Mouse (Mus musculus): ENCODE results near the gene Sfrp5. TPM values are rescaled to one million over a fixed set of nuclear protein-coding genes. Genes with fewer than 3 reads are reported as not detected.

The Sfrp5 gene
- 3.3 and 4.1 TPM in 2 replicates for polyA plus RNA-seq (2014; fragmentation: Nextera tagmentation; extraction: Ambion mirVana)

- Histone ChIP-seq H3K9ac (ENCODE audit: low read length) (no peak within 1 kb of the TSS), H3K4me3 (ENCODE audit: low read depth, low read length) (peak within 1 kb of the TSS; percentile 21), H3K27ac (ENCODE audit: low read depth, low read length) (no peak within 1 kb of the TSS), H3K4me1 (ENCODE audit: control insufficient read depth, insufficient read depth, low read length) (0 out of 2 replicates have a peak, but pooled peaks cover 3% of the 10 kb centered on the region), H3K4me2 (ENCODE audit: low read depth) (peak within 1 kb of the TSS; percentile 35), H3K9me3 (ENCODE audit: control insufficient read depth, low read length) (no peaks in the 10 kb centered on the region), H3K36me3 (ENCODE audit: control insufficient read depth, insufficient read depth, low read length) (no peaks in the 10 kb centered on the region), H3K27me3 (ENCODE audit: control insufficient read depth, insufficient read depth, low read length) (peaks cover 42% of the 10 kb centered on the region)
- under 1% methylated on average over 59 of the region's 60 CpGs for WGBS
- DNase-seq (ENCODE audit: low spot score) (peak; percentile 40), ATAC-seq (ENCODE audit: insufficient read depth, low FRiP score, low TSS enrichment) (no peak)
Observed at GRCm38 (mm10) chr19:42201696-42202381, at the start of gene Sfrp5. Gene Sfrp5, minus strand, starts transcription at chr19:42202252.

- WGBS: 74% methylated on average over 11 of the region's 11 CpGs
- DNase-seq (ENCODE audit: low spot score): peak; percentile 5
- no peak overlapping the region for H3K4me3 ChIP-seq (ENCODE audit: low read depth, low read length)
- H3K36me3 ChIP-seq (ENCODE audit: control insufficient read depth, insufficient read depth, low read length): no peaks in the 10 kb centered on the region
- H3K4me2 ChIP-seq (ENCODE audit: low read depth): no peak overlapping the region
- H3K4me1 ChIP-seq (ENCODE audit: control insufficient read depth, insufficient read depth, low read length): no peaks in the 10 kb centered on the region
- no peak overlapping the region for H3K27ac ChIP-seq (ENCODE audit: low read depth, low read length)
- H3K9me3 ChIP-seq (ENCODE audit: control insufficient read depth, low read length): no peaks in the 10 kb centered on the region
- H3K9ac ChIP-seq (ENCODE audit: low read length): no peak overlapping the region
- ATAC-seq (ENCODE audit: insufficient read depth, low FRiP score, low TSS enrichment): no peak
- H3K27me3 ChIP-seq (ENCODE audit: control insufficient read depth, insufficient read depth, low read length): peaks cover 5% of the 10 kb centered on the region
Observed at GRCm38 (mm10) chr19:42249976-42250914, 48.2 kb upstream of the Sfrp5 start.

- Histone ChIP-seq H3K27me3 (ENCODE audit: control insufficient read depth, insufficient read depth, low read length) (no peaks in the 10 kb centered on the region), H3K4me2 (ENCODE audit: low read depth) (no peak within 1 kb of the TSS), H3K36me3 (ENCODE audit: control insufficient read depth, insufficient read depth, low read length) (no peaks in the 10 kb centered on the region), H3K9ac (ENCODE audit: low read length) (no peak within 1 kb of the TSS), H3K27ac (ENCODE audit: low read depth, low read length) (no peak within 1 kb of the TSS), H3K9me3 (ENCODE audit: control insufficient read depth, low read length) (no peaks in the 10 kb centered on the region), H3K4me1 (ENCODE audit: control insufficient read depth, insufficient read depth, low read length) (no peaks in the 10 kb centered on the region), H3K4me3 (ENCODE audit: low read depth, low read length) (no peak within 1 kb of the TSS)
- WGBS: 84% methylated on average over 3 of the region's 3 CpGs
- no peak for DNase-seq (ENCODE audit: low spot score)
- no peak for ATAC-seq (ENCODE audit: insufficient read depth, low FRiP score, low TSS enrichment)
Observed at GRCm38 (mm10) chr19:42247519-42247918, 45.5 kb upstream of the Sfrp5 start, which contains the start of gene Golga7b. Gene Golga7b, plus strand, starts transcription at chr19:42247574.

- H3K9me3 ChIP-seq (ENCODE audit: control insufficient read depth, low read length): no peaks in the 10 kb centered on the region
- no peak overlapping the region for H3K4me2 ChIP-seq (ENCODE audit: low read depth)
- H3K4me3 ChIP-seq (ENCODE audit: low read depth, low read length): no peak overlapping the region
- no peaks in the 10 kb centered on the region for H3K27me3 ChIP-seq (ENCODE audit: control insufficient read depth, insufficient read depth, low read length)
- H3K27ac ChIP-seq (ENCODE audit: low read depth, low read length): no peak overlapping the region
- ATAC-seq (ENCODE audit: insufficient read depth, low FRiP score, low TSS enrichment): no peak
- 45% methylated on average over 5 of the region's 5 CpGs for WGBS
- no peak for DNase-seq (ENCODE audit: low spot score)
- H3K36me3 ChIP-seq (ENCODE audit: control insufficient read depth, insufficient read depth, low read length): no peaks in the 10 kb centered on the region
- no peaks in the 10 kb centered on the region for H3K4me1 ChIP-seq (ENCODE audit: control insufficient read depth, insufficient read depth, low read length)
- no peak overlapping the region for H3K9ac ChIP-seq (ENCODE audit: low read length)
Observed at GRCm38 (mm10) chr19:42246626-42247025, 44.6 kb upstream of the Sfrp5 start.

- ATAC-seq (ENCODE audit: insufficient read depth, low FRiP score, low TSS enrichment) (no peak), DNase-seq (ENCODE audit: low spot score) (no peak)
- no peaks in the 10 kb centered on the region for H3K9me3 ChIP-seq (ENCODE audit: control insufficient read depth, low read length)
- H3K27me3 ChIP-seq (ENCODE audit: control insufficient read depth, insufficient read depth, low read length): no peaks in the 10 kb centered on the region
- no peaks in the 10 kb centered on the region for H3K36me3 ChIP-seq (ENCODE audit: control insufficient read depth, insufficient read depth, low read length)
- no peaks in the 10 kb centered on the region for H3K4me1 ChIP-seq (ENCODE audit: control insufficient read depth, insufficient read depth, low read length)
- no peak overlapping the region for H3K27ac ChIP-seq (ENCODE audit: low read depth, low read length)
- H3K4me3 ChIP-seq (ENCODE audit: low read depth, low read length): no peak overlapping the region
- no peak overlapping the region for H3K9ac ChIP-seq (ENCODE audit: low read length)
- H3K4me2 ChIP-seq (ENCODE audit: low read depth): no peak overlapping the region
- 71% methylated on average over 3 of the region's 3 CpGs for WGBS
Observed at GRCm38 (mm10) chr19:42243401-42243800, 41.3 kb upstream of the Sfrp5 start.

- no peak overlapping the region for H3K4me2 ChIP-seq (ENCODE audit: low read depth)
- H3K4me1 ChIP-seq (ENCODE audit: control insufficient read depth, insufficient read depth, low read length): no peaks in the 10 kb centered on the region
- WGBS: 66% methylated on average over 8 of the region's 8 CpGs
- no peaks in the 10 kb centered on the region for H3K36me3 ChIP-seq (ENCODE audit: control insufficient read depth, insufficient read depth, low read length)
- no peaks in the 10 kb centered on the region for H3K27me3 ChIP-seq (ENCODE audit: control insufficient read depth, insufficient read depth, low read length)
- no peak overlapping the region for H3K4me3 ChIP-seq (ENCODE audit: low read depth, low read length)
- no peak overlapping the region for H3K27ac ChIP-seq (ENCODE audit: low read depth, low read length)
- DNase-seq (ENCODE audit: low spot score) (no peak), ATAC-seq (ENCODE audit: insufficient read depth, low FRiP score, low TSS enrichment) (no peak)
- no peaks in the 10 kb centered on the region for H3K9me3 ChIP-seq (ENCODE audit: control insufficient read depth, low read length)
- H3K9ac ChIP-seq (ENCODE audit: low read length): no peak overlapping the region
Observed at GRCm38 (mm10) chr19:42240881-42241280, 38.8 kb upstream of the Sfrp5 start.

GRCm38 (mm10) chr19:42238341-42238715 is 36.3 kb upstream of the Sfrp5 start:
- DNase-seq (ENCODE audit: low spot score) (no peak), ATAC-seq (ENCODE audit: insufficient read depth, low FRiP score, low TSS enrichment) (no peak)
- Histone ChIP-seq H3K27ac (ENCODE audit: low read depth, low read length) (no peak overlapping the region), H3K4me1 (ENCODE audit: control insufficient read depth, insufficient read depth, low read length) (no peaks in the 10 kb centered on the region), H3K36me3 (ENCODE audit: control insufficient read depth, insufficient read depth, low read length) (no peaks in the 10 kb centered on the region), H3K4me3 (ENCODE audit: low read depth, low read length) (no peak overlapping the region), H3K9ac (ENCODE audit: low read length) (no peak overlapping the region), H3K27me3 (ENCODE audit: control insufficient read depth, insufficient read depth, low read length) (no peaks in the 10 kb centered on the region), H3K9me3 (ENCODE audit: control insufficient read depth, low read length) (no peaks in the 10 kb centered on the region), H3K4me2 (ENCODE audit: low read depth) (no peak overlapping the region)
- 66% methylated on average over 7 of the region's 7 CpGs for WGBS

GRCm38 (mm10) chr19:42237602-42238340 is 35.7 kb upstream of the Sfrp5 start:
- Histone ChIP-seq H3K4me2 (ENCODE audit: low read depth) (no peak overlapping the region), H3K27me3 (ENCODE audit: control insufficient read depth, insufficient read depth, low read length) (no peaks in the 10 kb centered on the region), H3K36me3 (ENCODE audit: control insufficient read depth, insufficient read depth, low read length) (no peaks in the 10 kb centered on the region), H3K4me1 (ENCODE audit: control insufficient read depth, insufficient read depth, low read length) (no peaks in the 10 kb centered on the region), H3K9me3 (ENCODE audit: control insufficient read depth, low read length) (no peaks in the 10 kb centered on the region), H3K9ac (ENCODE audit: low read length) (no peak overlapping the region), H3K27ac (ENCODE audit: low read depth, low read length) (peak overlapping the region; percentile 49; the same call in 1 of the 2 replicates), H3K4me3 (ENCODE audit: low read depth, low read length) (no peak overlapping the region)
- ATAC-seq (ENCODE audit: insufficient read depth, low FRiP score, low TSS enrichment) (no peak), DNase-seq (ENCODE audit: low spot score) (no peak)
- 14% methylated on average over 4 of the region's 4 CpGs for WGBS

Measured in neural tube, embryonic 11.5 days (tissue).